Mouse (Mus musculus) kidney, postnatal 10 days (tissue): Measurements from ENCODE around the gene Pip5kl1.

Experiments used
- DNase-seq: peaks from one replicate; pipeline ENCODE4 v3.0.0; 2021; ENCODE audit warnings: mixed read lengths

The Pip5kl1 gene

GRCm38 (mm10) chr2:32574497-32574896, at the start of gene Pip5kl1:
Pip5kl1 (plus strand) TSS chr2:32574797.
- DNase-seq, result no peak

GRCm38 (mm10) chr2:32525816-32526215, 48.8 kb upstream of the Pip5kl1 start:
- DNase-seq, result no peak

- DNase-seq, result peak; percentile 63
Measured at GRCm38 (mm10) chr2:32527468-32527966, 47.1 kb upstream of the Pip5kl1 start.

GRCm38 (mm10) chr2:32528326-32528725, 46.3 kb upstream of the Pip5kl1 start:
- no peak for DNase-seq

- no peak for DNase-seq
Measured at GRCm38 (mm10) chr2:32530479-32530878, 44.1 kb upstream of the Pip5kl1 start.

- DNase-seq, result no peak
Measured at GRCm38 (mm10) chr2:32533163-32533562, 41.4 kb upstream of the Pip5kl1 start.

GRCm38 (mm10) chr2:32534061-32534732, 40.4 kb upstream of the Pip5kl1 start:
- DNase-seq, result peak; percentile 70

- peak; percentile 100 for DNase-seq
Measured at GRCm38 (mm10) chr2:32534733-32535471, 39.7 kb upstream of the Pip5kl1 start, which contains the start of gene Fam102a. Fam102a (plus strand) TSS chr2:32535332.

- peak; percentile 84 for DNase-seq
Measured at GRCm38 (mm10) chr2:32535501-32535991, 39.1 kb upstream of the Pip5kl1 start.

GRCm38 (mm10) chr2:32536086-32536633, 38.4 kb upstream of the Pip5kl1 start:
- peak; percentile 75 for DNase-seq

GRCm38 (mm10) chr2:32536634-32537359, 37.8 kb upstream of the Pip5kl1 start:
- DNase-seq, result peak; percentile 70

GRCm38 (mm10) chr2:32537360-32537905, 37.2 kb upstream of the Pip5kl1 start:
- peak; percentile 53 for DNase-seq

- peak; percentile 67 for DNase-seq
Measured at GRCm38 (mm10) chr2:32537941-32538340, 36.7 kb upstream of the Pip5kl1 start.

- DNase-seq, result peak; percentile 37
Measured at GRCm38 (mm10) chr2:32538461-32538860, 36.1 kb upstream of the Pip5kl1 start.

- no peak for DNase-seq
Measured at GRCm38 (mm10) chr2:32539452-32539981, 35.1 kb upstream of the Pip5kl1 start.

- no peak for DNase-seq
Measured at GRCm38 (mm10) chr2:32541333-32541908, 33.2 kb upstream of the Pip5kl1 start.

- DNase-seq, result no peak
Measured at GRCm38 (mm10) chr2:32541986-32542573, 32.5 kb upstream of the Pip5kl1 start.

GRCm38 (mm10) chr2:32543031-32543449, 31.6 kb upstream of the Pip5kl1 start:
- no peak for DNase-seq

GRCm38 (mm10) chr2:32546951-32547350, 27.6 kb upstream of the Pip5kl1 start:
- peak; percentile 19 for DNase-seq

GRCm38 (mm10) chr2:32547380-32547779, 27.2 kb upstream of the Pip5kl1 start:
- DNase-seq, result no peak
